Mouse (Mus musculus): ENCODE measurements around the gene Sfxn5.

DNA sequence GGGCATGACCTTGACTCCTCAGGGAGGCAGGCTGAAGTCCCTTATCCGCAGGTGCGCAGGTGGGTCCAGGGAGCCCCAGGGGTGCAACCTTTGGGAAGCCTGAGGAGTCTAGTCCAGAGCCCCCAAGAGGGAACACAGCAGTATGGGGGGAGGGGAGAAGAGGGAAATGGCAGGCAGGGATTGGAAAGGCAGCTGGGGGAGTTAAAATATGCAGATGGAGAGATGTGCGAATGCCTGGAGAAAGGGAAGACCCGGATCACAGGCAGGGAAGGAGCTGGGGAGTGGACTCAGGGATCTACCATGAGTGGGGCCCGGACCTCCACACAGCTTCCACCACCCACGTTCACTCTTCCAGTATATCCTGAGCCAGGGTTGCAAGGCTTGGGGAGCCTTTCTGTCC is 101.8 kb downstream of the Sfxn5 start:
- TF ChIP-seq USF1 (IDR thresholded peaks at IDR 0.05; ENCODE audit: low read depth) (no peak), POLR2A (IDR thresholded peaks at IDR 0.05; ENCODE audit: insufficient read length, low read depth) (no peak), CEBPB (IDR thresholded peaks at IDR 0.05; ENCODE audit: insufficient read depth, poor library complexity, severe bottlenecking) (no peak), TCF12 (IDR thresholded peaks at IDR 0.05; ENCODE audit: insufficient read depth, poor library complexity, severe bottlenecking) (no peak), MYOD1 (IDR thresholded peaks at IDR 0.05; ENCODE audit: control insufficient read depth in 1 of 3, insufficient read length in 2 of 3, low read depth in 2 of 3) (no peak), E2F4 (IDR thresholded peaks at IDR 0.05; ENCODE audit: insufficient read depth) (no peak), MAX (IDR thresholded peaks at IDR 0.05; ENCODE audit: low read depth) (no peak)
